10 mouse cellular contexts compared by ENCODE assay signal in the genomic region with DNA sequence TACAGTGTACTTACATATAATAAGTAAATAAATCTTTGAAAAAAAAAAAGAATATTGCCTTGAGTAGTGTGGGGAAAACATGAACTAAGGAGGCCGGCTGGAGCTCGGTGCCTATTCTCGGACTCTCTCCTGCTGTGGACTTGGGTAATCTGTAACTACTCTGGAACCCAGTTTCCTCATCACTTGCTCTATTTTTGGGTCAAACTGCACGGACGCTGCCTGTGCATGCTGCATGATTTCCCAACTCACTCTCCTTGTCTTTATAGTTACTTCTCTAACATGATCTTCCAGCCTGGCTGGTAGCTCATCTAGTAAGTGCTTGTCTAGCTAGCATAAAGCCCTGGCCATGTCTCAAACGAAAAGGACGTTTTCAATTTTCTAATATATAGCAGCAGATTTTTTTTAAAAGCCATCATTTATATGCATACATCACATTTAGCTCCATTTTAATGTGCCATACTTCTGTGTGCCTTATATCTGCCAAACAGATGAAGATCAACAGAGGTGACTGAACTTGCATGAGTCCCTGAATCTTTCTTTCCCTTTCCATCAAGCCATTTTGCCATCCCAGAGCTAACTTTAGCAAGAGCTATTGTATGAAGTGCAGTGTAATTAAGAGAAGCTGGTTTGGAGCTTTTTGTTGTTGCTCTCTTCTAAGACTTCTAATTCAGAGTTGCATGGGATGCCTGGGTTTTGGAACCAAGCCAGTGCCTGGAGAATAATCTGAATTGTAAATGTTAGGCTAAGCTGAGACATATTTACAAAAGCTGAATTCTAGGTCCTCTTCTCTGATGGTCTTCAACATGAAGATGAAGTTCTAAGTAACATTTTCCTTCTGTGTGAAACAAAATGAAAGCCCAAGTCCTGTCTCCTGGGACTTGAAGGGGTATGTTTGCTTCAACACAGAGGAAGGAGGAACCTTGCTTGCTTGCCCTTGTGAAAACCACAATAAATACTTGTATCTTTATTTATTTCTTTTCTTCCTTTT. TPM values are rescaled to one million over a fixed set of nuclear protein-coding genes. Genes with fewer than 3 reads are reported as not detected.
DNase-seq lines count a peak whose midpoint lies in the region; ATAC-seq and TF ChIP-seq lines count a peak whose summit lies in the region.
"Had no signal": no experiment of that assay in that cellular context is flagged by ENCODE, and none has a peak within 500 bp of the region (broad histone marks: within the 10 kb centered on the region; RNA-seq: fewer than 3 reads in every experiment).

No protein-coding gene starts in this region.

- ATAC-seq in heart, postnatal 0 days (ENCODE audit: insufficient read depth, low read depth), result no peak

- H3K79me2 ChIP-seq in MEL (ENCODE audit: control insufficient read depth, insufficient read depth, low read length, poor library complexity), result no peaks in the 10 kb centered on the region; the same call in 1 of the 2 replicates

- no peak for DNase-seq in heart, postnatal 0 days (ENCODE audit: low spot score)
- DNase-seq in heart, adult 8-10 months (ENCODE audit: low spot score), result no peak
- DNase-seq in MEL (ENCODE audit: low read depth, low spot score), result peak; percentile 54
- peak; percentile 46 for DNase-seq in gonadal fat pad, adult 2 months (ENCODE audit: low read depth)
- DNase-seq in lung, postnatal 14 days, result peak; percentile 34
- DNase-seq in cerebellum, adult 2 months, result no peak
- DNase-seq in frontal cortex, postnatal 36 days (ENCODE audit: low spot score in 2 of 2), result no peak
- no peak for DNase-seq in cerebellum, postnatal 14 days

- H3K9me3 ChIP-seq in heart, postnatal 0 days (replicated peaks; ENCODE audit: control insufficient read depth, low read length), result no peaks in the 10 kb centered on the region
- H3K9me3 ChIP-seq in MEL (replicated peaks; ENCODE audit: insufficient read depth, low read length), result no peaks in the 10 kb centered on the region
- H3K9me3 ChIP-seq: hindbrain, embryonic 15.5 days; limb, embryonic 13.5 days had no signal

- no peaks in the 10 kb centered on the region for H3K4me1 ChIP-seq in heart, postnatal 0 days (ENCODE audit: control insufficient read depth, insufficient read depth)
- peaks cover 39 to 41% of the 10 kb centered on the region in 2 experiments for H3K4me1 ChIP-seq in MEL (ENCODE audit: control insufficient read depth in 1 of 2, insufficient read depth in 2 of 2, low read length in 2 of 2)
- H3K4me1 ChIP-seq in cerebellum, adult 2 months (ENCODE audit: control insufficient read depth, insufficient read depth, low read length), result no peaks in the 10 kb centered on the region
- H3K4me1 ChIP-seq: hindbrain, embryonic 15.5 days; limb, embryonic 13.5 days had no signal

- WGBS in heart, postnatal 0 days, result 67% methylated on average over 7 of the region's 7 CpGs
- WGBS in cerebellum, adult 2 months, result 90% methylated on average over 7 of the region's 7 CpGs

- TF ChIP-seq EP300 in heart, postnatal 0 days (IDR thresholded peaks at IDR 0.05; ENCODE audit: low read depth), result no peak
- TF ChIP-seq EP300 in MEL (IDR thresholded peaks at IDR 0.05; ENCODE audit: low read depth in 1 of 2, low read length in 2 of 2), result peak in 1 of 2 experiments; percentile 10; a peak in 1 of 4 replicates

- no peak overlapping the region for H3K9ac ChIP-seq in heart, postnatal 0 days (replicated peaks; ENCODE audit: low read depth, low read length)
- peak overlapping the region; percentile 4; the same call in 1 of the 2 replicates for H3K9ac ChIP-seq in MEL (ENCODE audit: control insufficient read depth, low read depth, low read length, poor library complexity, severe bottlenecking)
- H3K9ac ChIP-seq: hindbrain, embryonic 15.5 days; limb, embryonic 13.5 days had no signal

- no peak for TF ChIP-seq RAD21 in MEL (IDR thresholded peaks at IDR 0.05; ENCODE audit: low read depth, low read length)

- no peaks in the 10 kb centered on the region for H3K36me3 ChIP-seq in heart, postnatal 0 days (replicated peaks; ENCODE audit: control insufficient read depth, insufficient read depth, low read length)
- H3K36me3 ChIP-seq in MEL (ENCODE audit: control insufficient read depth in 1 of 2, insufficient read depth in 2 of 2, low read length in 2 of 2), result peaks cover 0 to 50% of the 10 kb centered on the region in 2 experiments; a peak in 2 of 4 replicates
- H3K36me3 ChIP-seq: hindbrain, embryonic 15.5 days; limb, embryonic 13.5 days had no signal

- H3K27ac ChIP-seq in heart, postnatal 0 days (ENCODE audit: low read depth), result peak overlapping the region; percentile 34; the same call in 1 of the 2 replicates
- H3K27ac ChIP-seq in MEL (ENCODE audit: control insufficient read depth, low read depth, low read length), result peak overlapping the region; percentile 97
- H3K27ac ChIP-seq in cerebellum, adult 2 months (ENCODE audit: insufficient read depth, low read length), result no peak overlapping the region
- H3K27ac ChIP-seq: hindbrain, embryonic 15.5 days; limb, embryonic 13.5 days had no signal

- TF ChIP-seq POLR2A in MEL (IDR thresholded peaks at IDR 0.05; ENCODE audit: control insufficient read depth in 1 of 2, insufficient read depth in 1 of 2, low read depth in 1 of 2, low read length in 2 of 2, poor library complexity in 1 of 2), result no peak
- TF ChIP-seq POLR2A in cerebellum, adult 2 months (IDR thresholded peaks at IDR 0.05; ENCODE audit: borderline replicate concordance, insufficient read depth, low read length), result no peak

- TF ChIP-seq CTCF in heart, postnatal 0 days (IDR thresholded peaks at IDR 0.05; ENCODE audit: low read depth), result no peak
- TF ChIP-seq CTCF in MEL (IDR thresholded peaks at IDR 0.05 in 2 of 3, conservative IDR thresholded peaks at IDR 0.05 in 1 of 3; ENCODE audit: control insufficient read depth in 1 of 3, insufficient read depth in 1 of 3, low read depth in 2 of 3, low read length in 3 of 3, poor library complexity in 1 of 3, severe bottlenecking in 1 of 3), result no peak
- TF ChIP-seq CTCF in cerebellum, adult 2 months (IDR thresholded peaks at IDR 0.05; ENCODE audit: borderline replicate concordance, insufficient read depth, low read depth, low read length), result no peak

- H3K27me3 ChIP-seq in heart, postnatal 0 days (ENCODE audit: control insufficient read depth, insufficient read depth, low read length), result no peaks in the 10 kb centered on the region
- no peaks in the 10 kb centered on the region for H3K27me3 ChIP-seq in MEL (ENCODE audit: control insufficient read depth in 1 of 2, insufficient read depth in 2 of 2, low read length in 2 of 2)
- H3K27me3 ChIP-seq in cerebellum, adult 2 months (ENCODE audit: control insufficient read depth, insufficient read depth, low read length), result no peaks in the 10 kb centered on the region
- H3K27me3 ChIP-seq: hindbrain, embryonic 15.5 days; limb, embryonic 13.5 days had no signal

- no peak overlapping the region for H3K4me3 ChIP-seq in heart, postnatal 0 days (ENCODE audit: low read depth, low read length)
- H3K4me3 ChIP-seq in MEL (ENCODE audit: control insufficient read depth in 1 of 2, insufficient read depth in 1 of 2, low read depth in 2 of 2, low read length in 2 of 2), result no peak overlapping the region
- no peak overlapping the region for H3K4me3 ChIP-seq in cerebellum, adult 2 months (replicated peaks; ENCODE audit: insufficient read depth, low read depth, low read length)
- H3K4me3 ChIP-seq: hindbrain, embryonic 15.5 days; limb, embryonic 13.5 days had no signal

- no peak overlapping the region for H3K4me2 ChIP-seq in heart, postnatal 0 days (ENCODE audit: low read depth, low read length)
- H3K4me2 ChIP-seq: hindbrain, embryonic 15.5 days; limb, embryonic 13.5 days had no signal

TF ChIP-seq in MEL, 35 proteins besides CTCF, POLR2A, EP300 and RAD21:
- no peak for TF ChIP-seq MXI1 (IDR thresholded peaks at IDR 0.05; ENCODE audit: low read depth, low read length)

RNA-seq across cellular contexts. Expression of a gene that starts 20.2 kb away (rescaled TPM):
- 7.0 and 9.9 TPM in 2 replicates for total RNA-seq in heart, postnatal 0 days (2014; rRNA removed; ENCODE audit: low replicate concordance)
- 2.6 and 3.1 TPM in 2 replicates for polyA plus RNA-seq in heart, postnatal 0 days (2015; fragmentation: Nextera tagmentation; extraction: Ambion mirVana)
- total RNA-seq in heart, adult 8-10 months (2022), result 1 to 10 TPM; 5.7 to 8.5 (median 6.3) TPM
- total RNA-seq in MEL (2012; rRNA removed), result 7.7 and 12.1 TPM in 2 replicates
- 10 to 100 TPM; 24.9 to 74.8 TPM for polyA plus RNA-seq in MEL (2012; ENCODE audit: insufficient read depth in 1 of 2, insufficient read length in 2 of 2, low read depth in 1 of 2, low replicate concordance in 2 of 2, missing spikeins in 1 of 2)
- polyA plus RNA-seq in gonadal fat pad, adult 2 months (2012; rRNA removed), result 7.7 and 10.5 TPM in 2 replicates
- 34.6 and 34.9 TPM in 2 replicates for polyA plus RNA-seq in cerebellum, adult 2 months (2012; rRNA removed)

RNA-seq across cellular contexts. Expression of a gene that starts 53.4 kb away (rescaled TPM):
- total RNA-seq in heart, postnatal 0 days (2014; rRNA removed; ENCODE audit: low replicate concordance), result 101 and 180 TPM in 2 replicates
- polyA plus RNA-seq in heart, postnatal 0 days (2015; fragmentation: Nextera tagmentation; extraction: Ambion mirVana), result 424 and 438 TPM in 2 replicates
- 100 to 1,000 TPM; 150 to 183 (median 162) TPM for total RNA-seq in heart, adult 8-10 months (2022)
- total RNA-seq in MEL (2012; rRNA removed), result 93.7 and 114 TPM in 2 replicates
- polyA plus RNA-seq in MEL (2012; ENCODE audit: insufficient read depth in 1 of 2, insufficient read length in 2 of 2, low read depth in 1 of 2, low replicate concordance in 2 of 2, missing spikeins in 1 of 2), result 100 to 1,000 TPM in 1 of 2 experiments, not detected in 1; 212 TPM
- polyA plus RNA-seq in gonadal fat pad, adult 2 months (2012; rRNA removed), result 123 and 124 TPM in 2 replicates
- polyA plus RNA-seq in cerebellum, adult 2 months (2012; rRNA removed), result 255 and 259 TPM in 2 replicates

Comparison
In these comparisons a context has a peak if more than half of its experiments do, and no peak if none do; other contexts are left out.
1. DNase-seq: peak in MEL (single experiment), gonadal fat pad, adult 2 months (single experiment) and lung, postnatal 14 days (single experiment); none in heart, postnatal 0 days (single experiment), heart, adult 8-10 months (single experiment), cerebellum, adult 2 months (0 of 2), frontal cortex, postnatal 36 days (0 of 2) and cerebellum, postnatal 14 days (0 of 2).